Mouse (Mus musculus) CH12.LX (cell line): Measurements from ENCODE around the gene Iqch.

Experiments
- POLR2A ChIP-seq: IDR thresholded peaks from 2 replicates; pipeline ENCODE4 v1.6.1; 2011; ENCODE audit warnings: low read depth, mild to moderate bottlenecking, improper control_type of control experiment, low read length
- TCF12 ChIP-seq: IDR thresholded peaks from 2 replicates; pipeline ENCODE4 v1.6.1; 2014; ENCODE audit warnings: low read depth, mild to moderate bottlenecking, inconsistent platforms, low read length, improper control_type of control experiment

- TF ChIP-seq POLR2A (no peak), TCF12 (no peak)
Observed at GRCm38 (mm10) chr9:63492291-63492690, 110.0 kb downstream of the Iqch start.
